Mouse (Mus musculus) frontal cortex, adult (tissue): Measurements from ENCODE around the gene Gm12355.
"Not testable (repeated sequence)": the region's sequence is repeated elsewhere in the genome, so short reads cannot be mapped to it uniquely, and the experiment has no call there.

Experiments used
- ATAC-seq: cut with Nextera tagmentation; 2 replicates; pipeline ENCODE4 v1.9.2; 2017; ENCODE audit warnings: mild to moderate bottlenecking, moderate library complexity, mixed read lengths; ENCODE audit not compliant: low TSS enrichment

Gm12355 gene

DNA sequence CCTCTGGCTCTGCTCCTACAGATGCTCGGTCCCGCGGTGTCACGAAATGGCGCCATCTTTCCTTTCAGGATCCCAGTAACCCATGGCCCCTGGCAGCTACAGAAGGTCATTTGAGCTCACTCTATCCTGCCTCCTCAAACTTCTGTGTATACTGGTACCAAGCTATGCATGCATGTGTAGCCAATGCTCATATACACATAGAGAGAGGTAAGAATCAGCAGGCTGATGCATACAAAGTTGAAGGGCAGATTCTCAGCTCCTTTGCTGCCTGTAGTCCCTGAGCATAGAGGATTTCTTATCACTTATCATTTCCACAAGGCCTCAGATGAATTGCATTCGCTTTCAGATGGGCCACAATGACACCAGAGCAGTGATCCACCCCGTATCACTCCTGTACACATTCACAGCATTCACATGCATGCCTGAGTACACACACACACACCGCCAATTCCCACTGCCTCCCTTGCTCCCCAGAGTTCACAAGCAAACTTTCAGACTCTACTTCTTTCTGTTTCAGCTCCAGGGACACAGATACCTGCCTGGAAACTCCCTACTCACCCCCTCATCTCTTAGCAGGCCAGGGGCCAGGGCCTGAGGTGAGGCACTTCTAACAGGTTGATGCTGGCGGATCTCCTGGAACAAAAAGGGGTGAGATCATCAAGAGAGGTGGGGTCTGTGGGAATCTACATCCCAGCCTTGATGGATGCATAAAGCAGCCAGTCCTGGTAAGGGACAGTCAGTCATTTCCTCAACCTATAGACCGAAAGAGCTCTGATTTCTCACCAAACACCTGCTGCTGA is at the start of gene Gm12355, which contains the start of gene Gsdma3:
Gm12355 (minus strand) TSS at position 51 of the 800 bp plus-strand sequence.
Gsdma3 (plus strand) TSS at position 750 of the 800 bp plus-strand sequence.
- no peak for ATAC-seq

DNA sequence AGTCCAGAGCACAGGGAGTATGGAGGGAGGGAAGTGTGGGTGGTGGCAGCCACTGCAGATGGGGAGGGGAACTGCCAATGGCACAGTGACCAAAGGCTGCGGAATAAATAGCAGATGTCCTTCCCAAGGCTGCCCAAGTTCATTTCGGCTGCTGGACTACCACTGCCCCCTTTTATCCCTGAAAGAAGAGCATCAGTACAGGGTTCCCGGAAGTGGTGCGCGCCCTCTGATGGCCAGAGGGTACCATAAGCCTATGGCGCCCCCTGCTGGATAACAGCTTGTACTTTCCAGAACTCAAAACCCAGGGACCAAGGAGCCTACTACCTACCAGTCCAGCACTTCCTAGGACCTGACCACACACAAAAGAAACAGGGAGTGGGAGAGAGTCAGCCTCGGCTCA is 47.7 kb upstream of the Gm12355 start:
- peak; percentile 85 for ATAC-seq

DNA sequence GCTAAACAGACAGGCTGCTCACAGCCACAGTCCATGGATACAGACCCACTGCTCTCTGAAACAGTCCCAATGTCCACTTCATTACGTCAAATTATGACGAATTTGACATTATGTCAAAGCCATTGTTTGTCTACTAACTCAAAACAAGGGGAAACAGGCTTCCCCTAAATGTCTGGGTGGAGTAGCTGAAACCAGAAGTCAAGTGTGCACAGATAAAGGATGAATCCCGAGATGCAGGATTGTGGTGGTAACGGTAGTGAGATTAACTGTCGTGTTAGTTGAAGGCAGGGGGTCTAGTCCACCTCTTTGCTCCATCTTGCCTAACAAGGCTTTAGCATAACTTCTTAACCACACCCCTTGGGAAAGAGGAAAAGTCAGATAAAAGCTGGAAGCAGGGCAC is 47.0 kb upstream of the Gm12355 start:
- ATAC-seq, result no peak

DNA sequence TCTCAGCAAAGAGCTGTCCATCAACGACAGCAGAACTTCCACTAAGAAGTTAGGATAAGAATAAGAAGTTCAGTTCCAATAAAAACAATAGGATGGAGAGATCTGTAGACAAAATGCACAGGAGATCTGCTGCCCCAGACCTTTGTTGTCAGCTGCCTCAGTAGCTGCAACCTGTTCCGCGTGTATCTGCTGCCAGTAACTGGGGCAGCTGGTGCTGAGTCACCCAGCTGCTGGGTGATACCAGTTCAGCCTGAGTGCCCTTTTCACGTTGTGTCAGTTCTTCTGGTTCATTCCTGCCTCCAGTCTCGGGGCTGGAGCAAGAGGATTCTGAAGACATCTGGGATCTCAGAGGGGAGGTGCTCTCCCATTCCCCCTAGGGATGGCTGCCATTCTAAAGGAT is 46.4 kb upstream of the Gm12355 start:
- ATAC-seq, result no peak

DNA sequence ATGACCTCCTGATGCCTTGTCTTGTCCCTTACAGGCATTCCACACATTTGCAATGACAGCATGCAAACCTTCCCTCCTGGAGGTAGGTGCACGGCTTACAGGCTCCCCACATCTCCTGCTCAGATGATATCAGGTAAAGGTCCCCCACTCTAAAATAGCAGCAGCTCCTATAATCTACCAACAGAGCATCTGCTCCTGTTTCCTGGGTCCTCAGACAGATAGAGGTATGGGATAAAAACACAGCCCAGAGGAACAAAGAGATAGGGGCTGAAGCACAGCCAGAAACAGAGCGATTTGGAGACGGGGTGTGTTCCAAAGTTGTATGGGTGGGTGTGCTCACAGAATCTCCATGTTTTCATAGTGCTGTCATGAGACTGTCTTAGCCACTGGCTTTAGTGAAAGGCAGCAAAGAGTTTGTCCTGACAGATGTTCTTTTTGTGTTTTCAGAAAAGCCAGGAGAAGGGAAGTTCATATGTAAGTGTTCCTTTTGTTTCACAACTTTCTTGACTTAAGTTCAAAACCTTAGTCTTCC is 45.9 kb upstream of the Gm12355 start:
- ATAC-seq, result no peak

DNA sequence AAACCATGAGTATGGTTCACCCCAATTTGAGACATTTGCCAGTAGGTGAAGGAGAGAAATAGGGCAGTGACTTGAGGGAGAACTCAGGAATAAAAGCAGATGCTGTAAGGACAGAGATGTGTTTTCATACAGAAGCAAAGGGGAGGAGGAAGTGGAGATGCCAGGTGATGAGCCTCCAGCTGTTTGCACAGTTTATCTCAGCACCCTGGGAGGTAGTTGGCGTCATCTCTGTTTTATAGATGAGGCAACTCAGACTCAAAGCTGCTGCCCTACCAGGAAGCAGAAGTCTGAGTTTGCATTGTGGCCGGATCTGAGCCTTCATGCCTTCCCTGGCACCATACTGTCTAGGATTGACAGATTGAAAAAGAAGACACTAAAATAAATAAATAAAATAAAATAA is 43.5 kb upstream of the Gm12355 start:
- ATAC-seq, result no peak

DNA sequence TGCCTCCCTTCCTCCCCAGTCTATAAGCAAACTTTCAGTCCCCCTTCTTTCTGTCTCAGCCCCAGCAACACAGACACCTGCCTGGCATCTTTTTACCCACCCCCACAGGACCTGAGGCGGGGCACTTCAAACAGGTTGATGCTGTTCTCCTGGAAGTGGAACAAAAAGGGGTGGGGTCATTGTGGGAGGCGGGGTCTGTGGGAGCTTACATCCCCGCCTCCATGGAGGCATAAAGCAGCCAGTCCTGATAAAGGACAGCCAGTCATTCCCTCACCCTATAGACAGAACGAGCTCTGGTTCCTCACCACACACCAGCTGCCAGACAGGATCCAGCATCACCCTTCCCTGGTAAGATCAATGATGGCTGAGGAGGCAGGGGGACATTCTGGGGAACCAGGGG is 38.6 kb upstream of the Gm12355 start, which contains the start of gene Gsdma:
Gsdma (plus strand) TSS at position 261 of the 400 bp plus-strand sequence.
- ATAC-seq, result no peak

DNA sequence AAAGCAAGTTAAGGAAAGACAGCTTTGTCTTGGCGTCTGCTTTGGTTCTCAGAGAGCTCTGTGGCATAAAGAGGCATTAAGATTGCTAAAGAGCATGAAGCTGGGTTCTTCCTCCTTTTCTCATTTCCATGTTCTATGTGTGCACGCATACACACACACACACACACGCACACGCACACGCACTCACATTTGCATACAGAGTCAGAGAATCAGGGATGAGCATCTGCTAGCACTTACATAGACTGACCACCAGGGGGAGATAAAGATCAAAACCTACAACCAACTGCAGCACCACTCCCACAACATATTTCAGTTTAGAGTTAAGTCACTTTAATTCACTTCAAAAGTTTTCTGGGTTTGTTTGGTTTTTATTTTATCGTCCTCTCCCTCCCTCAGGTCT is 35.1 kb upstream of the Gm12355 start:
- ATAC-seq, result peak; percentile 83

DNA sequence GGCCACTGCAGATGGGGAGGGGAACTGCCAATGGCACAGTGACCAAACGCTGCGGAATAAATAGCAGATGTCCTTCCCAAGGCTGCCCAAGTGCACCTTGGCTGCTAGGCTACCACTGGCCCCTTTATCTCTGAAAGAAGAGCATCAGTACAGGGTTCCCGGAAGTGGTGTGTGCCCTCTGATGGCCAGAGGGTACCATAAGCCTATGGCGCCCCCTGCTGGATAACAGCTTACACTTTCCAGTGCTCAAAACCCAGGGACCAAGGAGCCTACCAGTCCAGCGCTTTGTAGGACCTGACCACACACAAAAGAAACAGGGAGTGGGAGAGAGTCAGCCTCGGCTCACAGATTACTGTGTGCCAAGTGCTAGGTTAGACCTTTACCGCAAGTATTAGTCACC is 29.6 kb upstream of the Gm12355 start:
- not testable (repeated sequence) for ATAC-seq

DNA sequence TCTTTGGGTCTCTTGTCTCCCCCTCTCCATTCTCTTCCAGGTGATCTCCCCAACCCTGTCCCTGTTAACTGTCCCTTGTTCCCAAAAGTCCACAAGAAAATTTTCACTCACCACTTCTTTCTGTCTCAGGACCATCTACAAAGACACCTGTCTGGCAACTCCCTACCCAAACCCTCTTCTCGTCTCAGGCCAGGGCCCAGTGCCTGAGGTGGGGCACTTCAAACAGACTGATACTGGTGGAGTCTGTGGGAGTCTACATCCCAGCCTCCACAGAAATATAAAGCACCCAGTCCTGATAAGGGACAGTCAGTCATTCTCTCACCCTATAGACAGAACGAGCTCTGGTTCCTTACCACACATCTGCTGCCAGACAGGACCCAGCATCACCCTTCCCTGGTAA is 21.0 kb upstream of the Gm12355 start, which contains the start of gene Gsdma2:
Gsdma2 (plus strand) TSS at position 301 of the 400 bp plus-strand sequence.
- ATAC-seq, result no peak

DNA sequence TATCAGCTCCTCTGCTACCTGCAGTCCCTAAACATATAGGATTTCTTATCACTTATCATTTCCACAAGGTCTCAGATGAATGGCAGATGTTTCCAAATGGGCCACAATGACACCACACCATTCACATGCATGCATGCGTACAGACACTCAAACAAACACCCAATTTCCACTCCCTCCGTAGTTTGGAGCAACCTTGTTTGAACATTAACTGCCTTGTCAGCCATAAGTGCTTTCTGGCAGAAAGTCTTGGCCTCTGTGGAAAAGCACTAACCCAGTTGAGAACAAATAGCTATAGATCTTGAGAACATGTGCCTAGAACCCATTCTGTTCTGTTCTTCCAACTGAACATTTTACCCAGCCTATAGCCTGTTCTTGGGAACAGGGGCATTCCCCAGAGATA is 20.5 kb upstream of the Gm12355 start:
- no peak for ATAC-seq

DNA sequence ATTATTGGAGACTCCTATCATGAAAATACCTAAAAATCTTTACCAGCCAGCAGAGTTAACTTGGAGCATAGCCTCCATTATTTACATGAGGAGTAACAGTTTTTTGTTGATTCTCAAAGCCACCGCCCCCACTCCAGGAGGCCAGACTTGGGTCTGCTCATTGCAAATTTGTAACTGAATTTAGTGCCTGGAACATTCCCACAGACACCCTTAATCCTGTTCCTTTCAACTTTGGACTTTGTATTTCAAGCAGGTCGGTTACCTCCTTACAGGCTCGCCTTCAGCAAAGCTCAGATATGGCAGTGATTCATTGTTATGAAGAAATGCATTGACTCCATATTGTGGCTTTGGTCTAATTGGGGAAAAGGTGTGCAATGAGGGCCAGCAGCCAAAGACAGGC is 19.3 kb upstream of the Gm12355 start:
- ATAC-seq, result no peak

DNA sequence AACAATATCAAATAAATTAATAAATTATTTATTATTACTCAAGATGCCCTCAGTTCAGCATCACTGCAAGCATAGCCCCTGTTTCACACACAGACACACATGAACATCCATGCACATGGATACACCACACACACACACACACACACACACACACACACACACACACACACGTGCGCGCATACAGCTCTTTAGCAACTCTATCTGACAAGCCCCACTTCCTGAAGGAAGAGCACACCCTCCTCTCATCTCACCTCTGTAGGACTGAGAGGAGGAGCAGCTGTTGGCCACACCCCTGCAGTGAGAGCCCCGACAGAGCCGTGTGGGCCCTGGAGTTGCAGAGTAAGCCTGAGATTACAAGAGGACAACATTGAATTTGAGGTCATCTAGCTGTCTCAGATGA is 14.6 kb upstream of the Gm12355 start:
- no peak for ATAC-seq

DNA sequence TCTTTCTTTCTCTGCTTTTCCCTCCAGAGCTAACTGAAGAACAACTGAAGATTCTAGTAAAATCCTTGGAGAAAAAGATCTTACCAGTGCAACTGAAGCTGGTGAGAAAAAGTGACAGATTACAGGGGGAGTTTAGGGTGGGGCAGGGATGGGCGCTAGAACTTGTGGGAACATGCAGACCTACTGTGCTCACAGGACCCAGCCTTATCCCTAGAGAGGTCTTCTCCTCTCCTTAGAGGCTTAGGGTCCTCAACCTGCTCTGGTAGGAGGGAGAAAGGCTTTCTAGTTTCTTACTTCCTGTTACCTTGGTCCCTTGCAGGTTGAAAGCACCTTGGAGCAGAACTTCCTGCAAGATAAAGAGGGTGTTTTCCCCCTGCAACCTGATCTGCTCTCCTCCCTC is 12.0 kb upstream of the Gm12355 start:
- ATAC-seq, result no peak

DNA sequence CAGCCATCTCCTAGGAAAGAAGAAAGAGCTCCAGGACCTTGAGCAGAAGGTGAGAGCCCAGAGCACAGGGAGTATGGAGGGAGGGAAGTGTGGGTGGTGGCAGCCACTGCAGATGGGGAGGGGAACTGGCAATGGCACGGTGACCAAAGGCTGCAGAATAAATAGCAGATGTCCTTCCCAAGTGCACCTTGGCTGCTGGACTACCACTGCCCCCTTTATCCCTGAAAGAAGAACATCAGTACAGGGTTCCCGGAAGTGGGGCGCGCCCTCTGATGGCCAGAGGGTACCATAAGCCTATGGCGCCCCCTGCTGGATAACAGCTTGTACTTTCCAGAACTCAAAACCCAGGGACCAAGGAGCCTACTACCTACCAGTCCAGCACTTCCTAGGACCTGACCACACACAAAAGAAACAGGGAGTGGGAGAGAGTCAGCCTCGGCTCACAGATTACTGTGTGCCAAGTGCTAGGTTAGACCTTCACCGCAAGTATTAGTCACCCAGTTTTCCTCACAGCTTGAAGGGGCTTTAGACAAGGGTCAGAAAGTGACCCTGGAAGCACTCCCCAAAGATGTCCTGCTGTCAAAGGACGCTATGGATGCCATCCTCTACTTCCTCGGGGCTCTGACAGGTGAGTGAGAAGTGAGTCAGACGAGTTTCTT is 10.0 kb upstream of the Gm12355 start:
- peak; percentile 69; the same call in 1 of the 2 replicates for ATAC-seq

DNA sequence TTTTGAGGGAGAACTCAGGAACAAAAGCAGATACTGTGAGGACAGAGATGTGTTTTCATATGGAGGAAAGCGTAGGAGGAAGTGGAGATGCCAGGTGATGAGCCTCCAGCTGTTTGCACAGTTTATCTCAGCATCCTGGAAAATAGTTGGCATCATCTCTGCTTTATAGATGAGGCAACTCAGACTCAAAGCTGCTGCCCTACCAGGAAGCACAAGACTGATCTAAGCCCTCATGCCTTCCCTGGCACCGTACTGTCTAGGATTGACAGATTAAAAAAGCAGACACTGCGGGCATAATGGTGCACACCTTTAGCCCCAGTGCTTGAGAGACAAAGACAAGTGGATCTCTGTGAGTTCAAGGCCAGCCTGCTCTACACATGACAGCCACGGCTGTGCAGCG is 5.2 kb upstream of the Gm12355 start:
- ATAC-seq, result no peak

DNA sequence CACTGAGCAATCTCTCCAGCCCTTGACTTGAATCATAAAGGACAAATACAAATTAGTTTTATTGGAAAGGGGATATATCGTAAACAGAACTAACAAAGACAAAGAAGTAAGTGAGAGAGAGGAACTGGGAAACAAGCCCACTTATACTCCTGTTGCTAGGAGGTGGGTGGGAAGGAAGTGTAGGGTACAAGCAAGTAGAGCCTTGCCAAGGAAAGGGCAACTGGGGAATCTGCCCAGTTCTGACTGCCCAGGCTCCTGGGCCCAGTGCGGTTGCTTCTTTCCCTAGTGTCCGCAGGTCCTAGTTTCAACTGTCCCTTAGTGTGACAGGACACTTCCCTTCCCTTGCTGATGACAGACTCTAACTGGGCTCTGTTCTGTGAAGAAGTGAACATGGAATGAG is 3.2 kb upstream of the Gm12355 start:
- no peak for ATAC-seq

DNA sequence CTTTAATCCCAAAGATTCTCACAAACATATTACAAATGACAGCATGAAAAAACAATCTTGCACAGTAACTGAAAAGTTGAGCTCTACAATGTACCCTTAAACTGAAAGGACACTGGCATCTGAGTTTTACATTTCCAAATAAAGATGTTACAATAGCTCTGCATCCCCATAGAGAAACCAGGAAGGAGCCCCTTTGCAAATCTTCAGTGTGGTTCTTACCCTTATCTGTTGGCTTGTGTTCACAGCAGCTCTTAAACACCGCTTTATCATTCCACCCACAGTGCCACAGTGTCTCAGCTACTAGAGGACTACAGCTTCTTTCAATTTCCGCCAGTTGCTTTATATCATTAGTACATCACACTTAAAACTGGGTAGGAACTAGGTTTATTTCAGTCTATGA is 1.1 kb downstream of the Gm12355 start:
- not testable (repeated sequence) for ATAC-seq

DNA sequence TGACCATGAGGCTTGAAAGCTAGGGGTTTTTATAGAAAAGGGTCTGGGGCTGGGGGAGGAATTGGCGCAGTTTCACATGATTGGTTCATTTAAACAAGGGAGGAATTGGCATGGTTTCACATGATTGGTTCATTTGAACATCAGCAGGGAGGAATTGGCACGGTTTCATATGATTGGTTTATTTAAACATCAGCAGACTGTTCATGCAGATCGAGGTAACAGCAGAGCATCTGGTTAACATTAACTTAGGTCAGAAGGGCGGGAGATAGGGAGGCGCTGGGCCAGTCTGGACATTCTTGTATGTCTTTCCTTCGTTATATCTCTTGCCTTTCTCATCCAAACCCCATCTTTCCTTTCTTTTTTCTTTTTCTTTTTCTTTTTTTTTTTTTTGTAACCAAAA is 1.5 kb downstream of the Gm12355 start:
- ATAC-seq, result not testable (repeated sequence)

DNA sequence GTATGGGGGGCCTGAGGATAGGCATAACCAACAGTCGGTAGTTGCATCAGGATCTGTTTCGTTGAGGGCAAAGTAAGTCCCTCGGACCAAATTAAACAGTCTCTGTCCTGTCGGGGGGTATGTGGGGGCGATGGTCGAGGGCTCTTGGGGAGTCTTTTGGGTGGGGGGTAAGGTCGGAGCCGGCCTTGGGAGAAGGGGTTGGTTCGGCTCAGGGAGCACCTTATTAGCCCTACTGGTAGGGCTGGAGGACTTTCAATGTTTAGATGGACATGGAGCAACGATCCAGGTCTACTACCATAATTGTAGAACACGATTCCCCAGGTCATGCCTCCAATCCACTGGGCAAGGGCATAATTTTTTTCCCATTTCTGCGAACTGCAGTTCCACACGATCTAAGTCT is 4.7 kb downstream of the Gm12355 start:
- ATAC-seq, result no peak

DNA sequence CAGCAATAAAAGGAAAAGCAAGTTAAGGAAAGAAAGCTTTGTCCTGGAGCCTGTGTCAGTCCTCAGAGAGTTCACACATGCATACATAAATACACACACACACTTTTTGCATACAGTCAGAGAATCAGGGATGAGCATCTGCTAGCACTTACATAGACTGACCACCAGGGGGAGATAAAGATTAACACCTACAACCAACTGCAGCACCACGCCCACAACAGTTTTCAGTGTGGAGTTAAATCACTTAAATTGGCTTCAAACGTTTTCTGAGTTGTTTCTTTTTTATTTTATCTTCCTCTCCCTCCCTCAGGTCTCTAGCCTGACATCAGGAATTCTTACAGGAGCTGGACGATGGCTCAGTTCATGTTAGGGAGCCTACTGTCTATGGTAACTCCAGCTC is 18.7 kb downstream of the Gm12355 start:
- ATAC-seq, result peak; percentile 65; the same call in 1 of the 2 replicates

DNA sequence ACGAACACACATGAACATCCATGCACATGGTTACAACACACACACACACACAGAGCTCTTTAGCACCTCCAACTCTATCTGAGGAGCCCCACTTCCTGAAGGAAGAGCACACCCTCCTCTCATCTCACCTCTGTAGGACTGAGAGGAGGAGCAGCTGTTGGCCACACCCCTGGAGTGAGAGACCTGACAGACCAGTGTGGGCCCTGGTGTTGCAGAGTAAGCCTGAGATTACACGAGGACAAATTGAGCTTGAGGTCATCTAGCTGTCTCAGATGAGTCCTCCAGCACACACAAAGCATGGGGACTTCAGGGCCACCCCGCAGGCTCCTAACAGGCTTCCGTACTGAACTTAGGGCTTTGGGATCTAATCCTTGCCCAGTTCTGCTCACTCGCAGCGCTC is 20.6 kb downstream of the Gm12355 start:
- ATAC-seq, result not testable (repeated sequence)

DNA sequence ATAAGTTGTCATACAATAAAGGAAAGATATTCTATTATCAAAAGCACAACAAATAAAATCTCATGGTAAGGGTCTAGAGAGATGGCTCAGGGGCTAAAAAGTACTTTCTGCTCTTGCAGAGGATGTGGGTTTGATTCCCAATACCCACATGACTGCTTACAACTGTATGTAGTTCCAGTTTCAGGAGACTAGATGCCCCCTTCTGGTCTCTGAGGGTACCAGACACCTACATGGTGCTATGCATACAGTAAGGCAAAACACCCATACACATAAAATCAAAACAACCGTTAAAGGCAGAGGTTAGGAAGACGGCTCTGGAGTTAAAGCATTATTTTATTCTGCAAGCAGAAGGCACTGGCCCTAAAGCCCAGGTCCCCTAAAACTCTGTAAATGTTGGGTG is 21.5 kb downstream of the Gm12355 start:
- ATAC-seq, result no peak
